Mouse (Mus musculus): Measurements from ENCODE around the gene Mtif3.

DNA sequence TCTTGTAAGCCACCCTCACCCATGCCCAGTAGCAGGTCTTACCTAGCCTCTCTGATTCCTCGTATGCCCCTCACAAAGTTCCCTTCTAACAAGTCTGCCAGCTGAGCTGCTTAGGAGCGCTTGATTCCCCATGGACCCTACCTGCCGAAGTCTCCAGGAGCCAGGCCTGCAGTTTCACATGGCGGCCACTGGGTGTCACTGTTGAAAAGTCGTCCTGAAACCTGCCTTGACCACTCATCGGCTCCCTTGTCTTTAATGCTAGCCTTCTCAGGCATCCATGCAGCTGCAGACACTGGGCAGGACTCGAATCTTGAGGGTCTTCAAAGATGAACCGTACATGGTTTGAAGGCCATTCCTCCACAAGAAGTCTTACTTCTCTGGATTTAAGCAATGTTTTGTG, 19.6 kb upstream of the Mtif3 start:
- peak; percentile 71; the same call in 1 of the 2 replicates for TF ChIP-seq EP300 (IDR thresholded peaks at IDR 0.05; ENCODE audit: insufficient read depth, low read depth, low read length)
- TF ChIP-seq CTCF (IDR thresholded peaks at IDR 0.05), result no peak; the same call in 1 of the 2 replicates
- TF ChIP-seq POLR2A (IDR thresholded peaks at IDR 0.05; ENCODE audit: insufficient read depth, low read depth, low read length), result no peak
